Mouse (Mus musculus) lung, embryonic 16.5 days (tissue): ENCODE data around the gene C530008M17Rik. TPM values are rescaled to one million over a fixed set of nuclear protein-coding genes. Genes with fewer than 3 reads are reported as not detected.
A peak's percentile ranks its signal among the peaks of the same experiment; 100 is the strongest.

ENCODE experiments used
- ATAC-seq: fragments of 200-750 bp; cut with Nextera tagmentation; 2 replicates; pipeline ENCODE4 v1.8.0; 2017; ENCODE audit warnings: low read depth, mild to moderate bottlenecking, moderate library complexity
- H3K27ac ChIP-seq: fragments of 300-500 bp; sonication (generic); 2 replicates; pipeline ENCODE4 v1.5.1; 2014; ENCODE audit warnings: mild to moderate bottlenecking, control low read depth, low read length
- H3K27me3 ChIP-seq: fragments of 300-500 bp; sonication (generic); 2 replicates; pipeline ENCODE4 v1.6.1; 2014; ENCODE audit warnings: low read depth, low read length, mixed read lengths; ENCODE audit not compliant: control insufficient read depth, insufficient read depth
- H3K36me3 ChIP-seq: fragments of 300-500 bp; sonication (generic); 2 replicates; pipeline ENCODE4 v1.6.1; 2014; ENCODE audit warnings: low read length; ENCODE audit not compliant: control insufficient read depth, insufficient read depth
- H3K4me1 ChIP-seq: fragments of 300-500 bp; sonication (generic); replicated peaks from 2 replicates; pipeline ENCODE4 v1.6.1; 2014; ENCODE audit warnings: low read length, mixed read lengths; ENCODE audit not compliant: control insufficient read depth, insufficient read depth
- H3K4me2 ChIP-seq: fragments of 300-500 bp; sonication (generic); 2 replicates; pipeline ENCODE4 v1.6.1; 2014; ENCODE audit warnings: low read depth, low read length, control low read depth
- H3K4me3 ChIP-seq: fragments of 300-500 bp; sonication (generic); 2 replicates; pipeline ENCODE4 v1.5.1; 2014; ENCODE audit warnings: mild to moderate bottlenecking, low read length, control low read depth
- H3K9ac ChIP-seq: fragments of 300-500 bp; sonication (generic); 2 replicates; pipeline ENCODE4 v1.6.1; 2014; ENCODE audit warnings: low read length, control low read depth
- H3K9me3 ChIP-seq: fragments of 300-500 bp; sonication (generic); 2 replicates; pipeline ENCODE4 v1.6.1; 2016; ENCODE audit warnings: low read length; ENCODE audit not compliant: control insufficient read depth
- WGBS: fragments of 180-500 bp; shearing (Covaris S2); extraction: QIAGEN DNeasy Blood & Tissue Kit; methylation state at CpG from one replicate; pipeline ENCODE4 v1.1.7; 2014; 5-methylcytosine and 5-hydroxymethylcytosine counted together
- polyA plus RNA-seq: library from polyadenylated mRNA; unstranded; fragments of >200 nt; fragmentation: Nextera tagmentation; extraction: Ambion mirVana; gene quantifications from 2 replicates; pipeline ENCODE4 v1.2.1, GENCODE M21; 2015

The C530008M17Rik gene
- polyA plus RNA-seq, 1 experiment from 2014 or later, result 9.5 TPM

GRCm38 (mm10) chr5:76659958-76660635 lies 3.8 kb downstream of the C530008M17Rik start:
- Histone ChIP-seq H3K9ac (no peak overlapping the region), H3K4me2 (no peak overlapping the region), H3K4me1 (peaks cover 4% of the 10 kb centered on the region), H3K27ac (no peak overlapping the region), H3K27me3 (no peaks in the 10 kb centered on the region; the same call in 1 of the 2 replicates), H3K4me3 (no peak overlapping the region), H3K9me3 (no peaks in the 10 kb centered on the region), H3K36me3 (no peaks in the 10 kb centered on the region)
- WGBS, result 60% methylated on average over 8 of the region's 8 CpGs
- ATAC-seq, result no peak

DNA sequence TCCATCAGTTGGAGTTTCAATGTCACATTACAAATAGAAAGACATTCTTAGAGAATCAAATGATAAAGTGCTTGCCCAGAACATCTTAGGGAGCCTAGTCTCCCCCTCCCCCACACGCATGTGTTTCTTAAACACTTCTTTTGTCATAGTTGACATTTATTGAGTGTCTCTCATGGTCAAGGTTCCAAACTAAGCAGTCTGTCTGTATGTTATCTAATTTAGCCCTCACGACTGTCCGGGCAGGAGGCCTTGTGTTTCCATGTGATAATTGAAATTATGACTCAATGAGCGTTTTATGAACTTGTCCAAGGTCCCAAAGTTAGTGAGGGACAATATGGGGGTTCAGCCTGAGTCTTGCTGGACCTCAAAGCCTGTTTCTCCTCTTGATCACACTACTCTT lies 5.0 kb downstream of the C530008M17Rik start:
- H3K27me3 ChIP-seq, result no peaks in the 10 kb centered on the region; the same call in 1 of the 2 replicates
- no peaks in the 10 kb centered on the region for H3K9me3 ChIP-seq
- no peak overlapping the region for H3K9ac ChIP-seq
- H3K4me1 ChIP-seq, result peaks cover 4% of the 10 kb centered on the region
- H3K36me3 ChIP-seq, result no peaks in the 10 kb centered on the region
- no peak overlapping the region for H3K4me2 ChIP-seq
- no peak for ATAC-seq
- H3K27ac ChIP-seq, result no peak overlapping the region
- WGBS, result 47% methylated on average over 4 of the region's 4 CpGs
- no peak overlapping the region for H3K4me3 ChIP-seq

DNA sequence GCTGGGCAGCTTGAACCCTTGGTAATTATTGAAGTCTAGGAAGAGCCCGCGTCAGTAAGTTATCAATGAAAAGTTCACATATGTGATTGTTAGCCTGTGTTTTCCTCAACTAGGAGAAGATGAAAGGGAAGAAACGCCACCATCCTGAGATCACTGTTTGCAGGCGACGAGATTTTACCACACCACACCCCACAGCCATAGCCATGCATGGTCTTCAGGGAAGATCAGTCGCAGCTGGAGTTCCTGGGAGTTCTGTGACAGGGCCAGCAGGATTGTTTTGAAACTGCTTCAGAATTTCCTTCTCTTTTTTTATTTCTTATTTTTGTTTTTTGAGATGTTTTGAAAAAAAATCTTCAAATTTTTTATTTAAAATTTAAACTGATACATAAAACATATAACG lies 8.6 kb downstream of the C530008M17Rik start:
- Histone ChIP-seq H3K27me3 (no peaks in the 10 kb centered on the region), H3K9ac (no peak overlapping the region), H3K36me3 (no peaks in the 10 kb centered on the region), H3K4me2 (no peak overlapping the region), H3K4me1 (peaks cover 4% of the 10 kb centered on the region; the same call in 1 of the 2 replicates), H3K4me3 (no peak overlapping the region), H3K9me3 (no peaks in the 10 kb centered on the region), H3K27ac (no peak overlapping the region)
- WGBS, result 66% methylated on average over 7 of the region's 7 CpGs
- no peak for ATAC-seq

DNA sequence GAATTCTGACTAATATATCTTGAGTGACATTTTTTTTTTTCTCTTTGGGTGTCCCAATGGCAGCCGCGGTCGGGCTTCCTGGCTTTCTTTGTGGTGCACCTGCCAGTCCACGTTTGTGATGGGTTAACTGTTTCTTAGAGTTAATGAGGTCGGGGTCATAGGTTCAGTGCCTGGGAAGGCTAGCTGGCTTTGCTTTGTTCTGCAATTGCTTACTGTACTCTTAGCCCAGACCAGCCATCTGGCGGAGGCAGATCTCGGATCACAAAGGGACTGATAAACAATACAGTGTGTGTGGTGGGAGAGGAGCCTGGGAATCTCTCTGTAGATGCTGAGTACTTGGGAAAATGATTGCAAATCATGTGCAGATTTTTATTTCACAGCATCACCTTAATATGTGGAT lies 9.1 kb downstream of the C530008M17Rik start:
- Histone ChIP-seq H3K4me3 (no peak overlapping the region), H3K36me3 (no peaks in the 10 kb centered on the region), H3K4me1 (peaks cover under 1% of the 10 kb centered on the region; the same call in 1 of the 2 replicates), H3K9me3 (no peaks in the 10 kb centered on the region), H3K9ac (no peak overlapping the region), H3K27me3 (no peaks in the 10 kb centered on the region), H3K27ac (no peak overlapping the region), H3K4me2 (no peak overlapping the region)
- peak; percentile 51; the same call in 1 of the 2 replicates for ATAC-seq
- 31% methylated on average over 7 of the region's 7 CpGs for WGBS

DNA sequence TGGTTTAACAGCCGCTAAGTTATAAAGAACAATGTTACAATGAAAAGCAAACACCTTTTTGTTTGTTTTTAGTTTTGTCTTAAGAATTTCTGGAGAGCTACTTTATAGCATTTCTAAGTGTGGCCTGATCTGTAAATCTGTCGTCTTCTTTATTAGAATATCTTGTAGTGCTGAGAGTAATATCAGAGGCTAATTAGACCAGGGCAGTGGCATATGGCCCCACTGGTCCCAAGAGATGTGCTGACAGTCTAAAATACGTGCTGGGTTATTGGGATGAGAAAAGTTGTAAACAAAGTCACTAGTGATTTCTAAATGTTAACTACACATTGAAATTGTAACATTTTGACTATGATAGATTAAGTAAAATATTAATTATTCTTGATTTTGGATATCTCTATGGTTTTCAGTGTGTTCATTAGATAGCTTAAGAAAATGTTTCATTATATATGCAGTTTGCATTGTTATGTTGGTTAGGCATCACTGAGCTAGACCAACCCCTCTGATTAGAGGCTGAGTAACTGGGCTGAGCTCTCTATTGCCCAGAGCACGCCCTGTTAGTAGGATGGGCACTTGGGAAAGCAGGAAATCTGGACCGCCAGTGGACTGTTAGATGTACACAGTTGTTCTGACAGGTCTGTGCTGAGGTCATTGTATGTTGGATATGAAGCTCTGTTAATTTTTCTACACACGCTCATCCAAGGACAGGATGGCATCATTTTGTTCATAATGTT lies 9.9 kb downstream of the C530008M17Rik start:
- Histone ChIP-seq H3K27ac (no peak overlapping the region), H3K36me3 (no peaks in the 10 kb centered on the region), H3K9me3 (no peaks in the 10 kb centered on the region), H3K4me1 (no peaks in the 10 kb centered on the region; the same call in 1 of the 2 replicates), H3K4me3 (no peak overlapping the region), H3K27me3 (no peaks in the 10 kb centered on the region), H3K9ac (no peak overlapping the region), H3K4me2 (no peak overlapping the region)
- 65% methylated on average over 6 of the region's 6 CpGs for WGBS
- no peak for ATAC-seq

GRCm38 (mm10) chr5:76668118-76668517 lies 11.8 kb downstream of the C530008M17Rik start:
- no peak overlapping the region for H3K9ac ChIP-seq
- no peaks in the 10 kb centered on the region for H3K9me3 ChIP-seq
- no peak overlapping the region for H3K27ac ChIP-seq
- H3K4me1 ChIP-seq, result no peaks in the 10 kb centered on the region
- no peak overlapping the region for H3K4me3 ChIP-seq
- no peak for ATAC-seq
- 67% methylated on average over 5 of the region's 5 CpGs for WGBS
- no peak overlapping the region for H3K4me2 ChIP-seq
- no peaks in the 10 kb centered on the region for H3K27me3 ChIP-seq
- no peaks in the 10 kb centered on the region for H3K36me3 ChIP-seq

DNA sequence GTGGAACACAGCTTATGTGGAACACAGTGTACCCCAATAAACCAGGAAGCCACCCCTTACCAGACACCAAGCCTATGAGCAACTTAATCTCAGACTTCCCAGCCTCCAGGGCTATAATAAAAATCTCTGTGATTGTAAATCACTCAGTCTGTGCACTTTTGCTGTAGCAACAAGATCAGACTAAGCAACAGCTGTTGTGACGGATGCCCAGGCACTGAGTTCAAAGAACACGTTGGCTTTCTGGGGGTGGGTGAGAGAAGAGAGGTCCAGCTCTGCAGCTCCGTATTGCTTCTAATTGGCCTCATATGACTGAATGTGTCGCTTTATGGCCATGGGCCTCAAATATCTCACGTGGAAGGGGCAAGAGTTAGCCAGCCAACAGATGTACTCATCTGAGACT lies 12.2 kb downstream of the C530008M17Rik start:
- Histone ChIP-seq H3K27me3 (no peaks in the 10 kb centered on the region), H3K4me1 (no peaks in the 10 kb centered on the region), H3K9me3 (no peaks in the 10 kb centered on the region), H3K4me3 (no peak overlapping the region), H3K9ac (no peak overlapping the region), H3K4me2 (no peak overlapping the region), H3K27ac (no peak overlapping the region), H3K36me3 (no peaks in the 10 kb centered on the region)
- 83% methylated on average over 5 of the region's 5 CpGs for WGBS
- no peak for ATAC-seq

- no peak overlapping the region for H3K27ac ChIP-seq
- H3K9ac ChIP-seq, result no peak overlapping the region
- no peaks in the 10 kb centered on the region for H3K27me3 ChIP-seq
- ATAC-seq, result no peak
- H3K4me1 ChIP-seq, result no peaks in the 10 kb centered on the region
- no peaks in the 10 kb centered on the region for H3K36me3 ChIP-seq
- 85% methylated on average over 10 of the region's 10 CpGs for WGBS
- H3K4me2 ChIP-seq, result no peak overlapping the region
- H3K9me3 ChIP-seq, result no peaks in the 10 kb centered on the region
- H3K4me3 ChIP-seq, result no peak overlapping the region
Measured at GRCm38 (mm10) chr5:76670183-76670582, 13.9 kb downstream of the C530008M17Rik start.

DNA sequence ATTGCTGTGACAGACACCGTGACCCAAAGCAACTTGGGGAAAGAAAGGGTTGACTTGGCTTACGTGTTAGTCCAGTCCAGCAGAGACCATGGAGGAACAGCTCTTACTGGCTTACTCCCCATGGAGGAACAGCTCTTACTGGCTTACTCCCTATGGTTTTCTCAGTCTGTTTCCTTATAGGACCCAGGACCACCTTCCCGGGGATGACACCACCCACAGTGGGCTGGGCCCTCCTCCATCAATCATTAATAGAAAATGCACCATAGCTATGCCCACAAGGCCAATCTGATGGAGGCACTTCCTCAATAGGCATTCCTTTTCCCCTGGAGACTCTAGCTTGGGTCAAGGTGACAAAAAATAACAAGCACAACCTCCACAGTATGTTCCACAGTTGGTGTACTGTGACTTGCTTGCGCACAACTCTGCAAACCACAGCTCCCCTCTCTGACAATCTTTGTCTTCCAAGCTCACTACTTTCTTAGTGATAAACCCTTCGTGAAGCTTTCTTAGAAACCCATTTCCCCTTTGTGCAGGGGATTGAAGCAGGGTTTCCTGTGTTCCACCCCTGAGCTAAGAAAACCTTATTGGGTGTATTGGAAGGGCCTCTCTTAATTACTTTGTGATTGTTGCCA lies 17.8 kb downstream of the C530008M17Rik start:
- Histone ChIP-seq H3K4me1 (no peaks in the 10 kb centered on the region), H3K27me3 (no peaks in the 10 kb centered on the region), H3K27ac (no peak overlapping the region), H3K4me3 (no peak overlapping the region), H3K36me3 (no peaks in the 10 kb centered on the region), H3K9ac (no peak overlapping the region), H3K4me2 (no peak overlapping the region), H3K9me3 (no peaks in the 10 kb centered on the region)
- no peak for ATAC-seq
- WGBS, result 90% methylated on average over 5 of the region's 5 CpGs
